Comparison of ENCODE assay signal across 9 mouse cellular contexts in genomic region chr1:73363549-73364299, GRCm38 (mm10).
DNase-seq lines count a peak whose midpoint lies in the region; ATAC-seq lines count a peak whose summit lies in the region.
"Had no signal": no experiment of that assay in that cellular context is flagged by ENCODE, and none has a peak within 500 bp of the region (broad histone marks: within the 10 kb centered on the region; RNA-seq: fewer than 3 reads in every experiment).

No protein-coding gene starts in this region.

- no peaks in the 10 kb centered on the region for H3K9me3 ChIP-seq in lung, embryonic 15.5 days

- no peaks in the 10 kb centered on the region for H3K36me3 ChIP-seq in lung, embryonic 15.5 days

- H3K9ac ChIP-seq in lung, embryonic 15.5 days, result no peak overlapping the region
- H3K9ac ChIP-seq: liver, embryonic 14.5 days had no signal

- peak; percentile 93 for ATAC-seq in lung, embryonic 15.5 days (ENCODE audit: borderline replicate concordance, extremely low read depth, low FRiP score, low TSS enrichment)

- no peak overlapping the region for H3K4me3 ChIP-seq in lung, embryonic 15.5 days

- peaks cover 51% of the 10 kb centered on the region for H3K4me1 ChIP-seq in lung, embryonic 15.5 days

- 5% methylated on average over 7 of the region's 7 CpGs for WGBS in lung, embryonic 15.5 days

- peak overlapping the region; percentile 91 for H3K27ac ChIP-seq in lung, embryonic 15.5 days
- H3K27ac ChIP-seq: liver, embryonic 14.5 days had no signal

- DNase-seq in urinary bladder, postnatal 25 days (ENCODE audit: low spot score), result peak; percentile 15
- no peak for DNase-seq in urinary bladder, postnatal 10 days (ENCODE audit: low spot score)
- DNase-seq in gastrocnemius, postnatal 10 days, result peak; percentile 31
- DNase-seq in hindlimb bud, embryonic 11.5 days (ENCODE audit: extremely low spot score, low read depth, low spot score), result peak; percentile 92
- DNase-seq in ovary, postnatal 36 days (ENCODE audit: low spot score), result peak; percentile 36
- no peak for DNase-seq in thymus, postnatal 25 days
- no peak for DNase-seq in spleen, postnatal 10 days (ENCODE audit: low spot score in 2 of 2)

- peak overlapping the region; percentile 5; the same call in 1 of the 2 replicates for H3K4me2 ChIP-seq in lung, embryonic 15.5 days

- H3K27me3 ChIP-seq in lung, embryonic 15.5 days, result no peaks in the 10 kb centered on the region

Comparison
In these comparisons a context has a peak if more than half of its experiments do, and no peak if none do; other contexts are left out.
1. DNase-seq: peak in urinary bladder, postnatal 25 days (single experiment), gastrocnemius, postnatal 10 days (single experiment), hindlimb bud, embryonic 11.5 days (single experiment) and ovary, postnatal 36 days (single experiment); none in urinary bladder, postnatal 10 days (single experiment), thymus, postnatal 25 days (single experiment) and spleen, postnatal 10 days (0 of 2).